Mouse (Mus musculus) bone marrow macrophage, adult 2 months (primary cell): ENCODE data around the gene Tas2r102.

ENCODE experiments used
- CTCF ChIP-seq: IDR thresholded peaks from 2 replicates; pipeline ENCODE4 v1.5.1; 2012; ENCODE audit warnings: low read depth, mild to moderate bottlenecking, low read length, moderate library complexity
- POLR2A ChIP-seq: IDR thresholded peaks from 2 replicates; pipeline ENCODE4 v1.6.1; 2012; ENCODE audit warnings: mild to moderate bottlenecking, low read depth, low read length, borderline replicate concordance

- no peak for TF ChIP-seq POLR2A
- TF ChIP-seq CTCF, result no peak
These were observed 7.5 kb upstream of the Tas2r102 start, which contains the start of gene Tas2r124 for GRCm38 (mm10) chr6:132754430-132754829.
